Mouse (Mus musculus): ENCODE data around the gene H2afz. TPM values are rescaled to one million over a fixed set of nuclear protein-coding genes. Genes with fewer than 3 reads are reported as not detected.

The H2afz gene
- polyA plus RNA-seq (2015; fragmentation: Nextera tagmentation; extraction: Ambion mirVana): 694 and 721 TPM in 2 replicates

- peak; percentile 95 for ATAC-seq (replicated peaks)
Observed at GRCm38 (mm10) chr3:137864124-137864987, at the start of gene H2afz. TSS of gene H2afz (plus strand) at chr3:137864487.

GRCm38 (mm10) chr3:137818713-137819112, 45.6 kb upstream of the H2afz start:
- Histone ChIP-seq H3K27me3 (replicated peaks) (no peaks in the 10 kb centered on the region), H3K4me1 (peaks cover 5% of the 10 kb centered on the region), H3K4me2 (no peak overlapping the region), H3K4me3 (no peak overlapping the region), H3K27ac (no peak overlapping the region), H3K36me3 (replicated peaks) (no peaks in the 10 kb centered on the region), H3K9ac (no peak overlapping the region), H3K9me3 (no peaks in the 10 kb centered on the region)
- ATAC-seq (replicated peaks): no peak
- 4% methylated on average over 4 of the region's 4 CpGs for WGBS

More at GRCm38 (mm10) chr3:137864124-137864987, at the start of gene H2afz:
- Histone ChIP-seq H3K9me3 (no peaks in the 10 kb centered on the region), H3K9ac (peak within 1 kb of the TSS; percentile 92), H3K4me1 (peaks cover 23% of the 10 kb centered on the region), H3K36me3 (replicated peaks) (0 out of 2 replicates have a peak, but pooled peaks cover 3% of the 10 kb centered on the region), H3K4me2 (peak within 1 kb of the TSS; percentile 59), H3K4me3 (peak within 1 kb of the TSS; percentile 89), H3K27me3 (replicated peaks) (no peaks in the 10 kb centered on the region), H3K27ac (peak within 1 kb of the TSS; percentile 97)
- WGBS: under 1% methylated on average over 87 of the region's 115 CpGs

GRCm38 (mm10) chr3:137820688-137821467, 43.4 kb upstream of the H2afz start:
- ATAC-seq (replicated peaks): no peak
- no peaks in the 10 kb centered on the region for H3K36me3 ChIP-seq (replicated peaks)
- H3K9ac ChIP-seq: no peak overlapping the region
- no peaks in the 10 kb centered on the region for H3K27me3 ChIP-seq (replicated peaks)
- H3K27ac ChIP-seq: no peak overlapping the region
- H3K4me3 ChIP-seq: no peak overlapping the region
- no peak overlapping the region for H3K4me2 ChIP-seq
- 76% methylated on average over 6 of the region's 6 CpGs for WGBS
- peaks cover 5% of the 10 kb centered on the region for H3K4me1 ChIP-seq
- H3K9me3 ChIP-seq: no peaks in the 10 kb centered on the region

- H3K9me3 ChIP-seq: no peaks in the 10 kb centered on the region
- WGBS: 96% methylated on average over 3 of the region's 3 CpGs
- no peak overlapping the region for H3K9ac ChIP-seq
- H3K36me3 ChIP-seq (replicated peaks): no peaks in the 10 kb centered on the region
- H3K4me3 ChIP-seq: no peak overlapping the region
- no peak overlapping the region for H3K27ac ChIP-seq
- H3K4me2 ChIP-seq: no peak overlapping the region
- H3K27me3 ChIP-seq (replicated peaks): no peaks in the 10 kb centered on the region
- ATAC-seq (replicated peaks): no peak
- H3K4me1 ChIP-seq: peaks cover 5% of the 10 kb centered on the region
Observed at GRCm38 (mm10) chr3:137823317-137823716, 41.0 kb upstream of the H2afz start.

GRCm38 (mm10) chr3:137827678-137828077, 36.6 kb upstream of the H2afz start:
- 36% methylated on average over 11 of the region's 11 CpGs for WGBS
- Histone ChIP-seq H3K27me3 (replicated peaks) (no peaks in the 10 kb centered on the region), H3K9ac (no peak overlapping the region), H3K4me1 (0 out of 2 replicates have a peak, but pooled peaks cover 3% of the 10 kb centered on the region), H3K4me2 (no peak overlapping the region), H3K9me3 (no peaks in the 10 kb centered on the region), H3K36me3 (replicated peaks) (no peaks in the 10 kb centered on the region), H3K27ac (no peak overlapping the region), H3K4me3 (no peak overlapping the region)
- ATAC-seq (replicated peaks): no peak

GRCm38 (mm10) chr3:137831156-137831555, 33.1 kb upstream of the H2afz start:
- no peak for ATAC-seq (replicated peaks)
- Histone ChIP-seq H3K27ac (no peak overlapping the region), H3K9me3 (no peaks in the 10 kb centered on the region)

GRCm38 (mm10) chr3:137833128-137833527, 31.2 kb upstream of the H2afz start:
- no peak for ATAC-seq (replicated peaks)
- no peak overlapping the region for H3K9ac ChIP-seq
- H3K4me3 ChIP-seq: no peak overlapping the region

More at GRCm38 (mm10) chr3:137831156-137831555, 33.1 kb upstream of the H2afz start:
- Histone ChIP-seq H3K9ac (no peak overlapping the region), H3K36me3 (replicated peaks) (no peaks in the 10 kb centered on the region), H3K4me3 (no peak overlapping the region), H3K4me2 (no peak overlapping the region), H3K27me3 (replicated peaks) (no peaks in the 10 kb centered on the region), H3K4me1 (0 out of 2 replicates have a peak, but pooled peaks cover 3% of the 10 kb centered on the region)
- 94% methylated on average over 2 of the region's 2 CpGs for WGBS

GRCm38 (mm10) chr3:137833698-137834097, 30.6 kb upstream of the H2afz start:
- Histone ChIP-seq H3K9me3 (no peaks in the 10 kb centered on the region), H3K9ac (no peak overlapping the region), H3K4me1 (no peaks in the 10 kb centered on the region), H3K27ac (no peak overlapping the region), H3K4me3 (no peak overlapping the region), H3K27me3 (replicated peaks) (no peaks in the 10 kb centered on the region), H3K36me3 (replicated peaks) (no peaks in the 10 kb centered on the region), H3K4me2 (no peak overlapping the region)
- no peak for ATAC-seq (replicated peaks)
- WGBS: 84% methylated on average over 4 of the region's 4 CpGs

More at GRCm38 (mm10) chr3:137833128-137833527, 31.2 kb upstream of the H2afz start:
- Histone ChIP-seq H3K9me3 (no peaks in the 10 kb centered on the region), H3K4me2 (no peak overlapping the region), H3K27ac (no peak overlapping the region), H3K4me1 (no peaks in the 10 kb centered on the region), H3K36me3 (replicated peaks) (no peaks in the 10 kb centered on the region), H3K27me3 (replicated peaks) (no peaks in the 10 kb centered on the region)

- Histone ChIP-seq H3K27me3 (replicated peaks) (no peaks in the 10 kb centered on the region), H3K9me3 (no peaks in the 10 kb centered on the region), H3K27ac (no peak overlapping the region), H3K4me1 (no peaks in the 10 kb centered on the region), H3K36me3 (replicated peaks) (no peaks in the 10 kb centered on the region), H3K4me3 (no peak overlapping the region), H3K9ac (no peak overlapping the region), H3K4me2 (no peak overlapping the region)
- WGBS: 60% methylated on average over 1 of the region's 1 CpGs
- no peak for ATAC-seq (replicated peaks)
Observed at GRCm38 (mm10) chr3:137836543-137836942, 27.7 kb upstream of the H2afz start.

- H3K4me2 ChIP-seq: no peak overlapping the region
- ATAC-seq (replicated peaks): no peak
- no peaks in the 10 kb centered on the region for H3K36me3 ChIP-seq (replicated peaks)
- no peak overlapping the region for H3K27ac ChIP-seq
- H3K9me3 ChIP-seq: no peaks in the 10 kb centered on the region
- H3K4me1 ChIP-seq: no peaks in the 10 kb centered on the region
- H3K27me3 ChIP-seq (replicated peaks): no peaks in the 10 kb centered on the region
- no peak overlapping the region for H3K4me3 ChIP-seq
- H3K9ac ChIP-seq: no peak overlapping the region
Observed at GRCm38 (mm10) chr3:137838160-137838559, 26.1 kb upstream of the H2afz start.

GRCm38 (mm10) chr3:137842944-137843343, 21.3 kb upstream of the H2afz start:
- 90% methylated on average over 1 of the region's 1 CpGs for WGBS
- no peak for ATAC-seq (replicated peaks)

GRCm38 (mm10) chr3:137844263-137844662, 20.0 kb upstream of the H2afz start:
- Histone ChIP-seq H3K27ac (no peak overlapping the region), H3K9ac (no peak overlapping the region), H3K4me2 (no peak overlapping the region), H3K4me1 (no peaks in the 10 kb centered on the region; the same call in 1 of the 2 replicates), H3K36me3 (replicated peaks) (no peaks in the 10 kb centered on the region), H3K27me3 (replicated peaks) (no peaks in the 10 kb centered on the region), H3K4me3 (no peak overlapping the region), H3K9me3 (no peaks in the 10 kb centered on the region)
- 94% methylated on average over 3 of the region's 3 CpGs for WGBS
- no peak for ATAC-seq (replicated peaks)

More at GRCm38 (mm10) chr3:137842944-137843343, 21.3 kb upstream of the H2afz start:
- Histone ChIP-seq H3K27ac (no peak overlapping the region), H3K4me1 (no peaks in the 10 kb centered on the region; the same call in 1 of the 2 replicates), H3K4me2 (no peak overlapping the region), H3K27me3 (replicated peaks) (no peaks in the 10 kb centered on the region), H3K9me3 (no peaks in the 10 kb centered on the region), H3K9ac (no peak overlapping the region), H3K4me3 (no peak overlapping the region), H3K36me3 (replicated peaks) (no peaks in the 10 kb centered on the region)

Data from midbrain, embryonic 15.5 days (tissue).